Mouse (Mus musculus): Measurements from ENCODE around the gene Itpa.
"Not testable (repeated sequence)": the region's sequence is repeated elsewhere in the genome, so short reads cannot be mapped to it uniquely, and the experiment has no call there.

The Itpa gene

DNA sequence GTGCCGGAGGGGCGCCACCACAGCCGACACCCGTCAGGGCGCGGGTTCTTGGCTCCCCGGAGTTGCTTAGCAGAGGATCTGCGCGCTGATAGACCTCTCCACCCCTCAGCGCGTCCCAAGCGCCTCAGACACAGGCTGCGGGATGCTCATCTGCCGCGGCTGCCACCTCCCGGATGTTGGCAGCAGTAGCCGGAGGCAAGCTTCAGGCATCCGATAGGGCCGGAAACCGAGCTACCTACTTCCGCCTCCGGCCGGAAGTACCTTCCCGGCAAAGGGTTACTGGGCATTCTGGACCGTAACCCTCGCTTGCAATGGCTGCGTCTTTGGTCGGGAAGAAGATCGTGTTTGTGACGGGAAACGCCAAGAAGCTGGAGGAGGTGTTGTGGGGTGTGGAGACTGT, at the start of gene Itpa:
Gene Itpa, plus strand, starts transcription at position 52 of the 400 bp plus-strand sequence.
- DNase-seq (ENCODE audit: low read depth), result peak; percentile 92

- no peak for DNase-seq (ENCODE audit: low read depth)
Measured at GRCm38 (mm10) chr2:130618972-130619371, 48.4 kb upstream of the Itpa start.

- DNase-seq (ENCODE audit: low read depth), result peak; percentile 42
Measured at GRCm38 (mm10) chr2:130628424-130628823, 39.0 kb upstream of the Itpa start.

DNA sequence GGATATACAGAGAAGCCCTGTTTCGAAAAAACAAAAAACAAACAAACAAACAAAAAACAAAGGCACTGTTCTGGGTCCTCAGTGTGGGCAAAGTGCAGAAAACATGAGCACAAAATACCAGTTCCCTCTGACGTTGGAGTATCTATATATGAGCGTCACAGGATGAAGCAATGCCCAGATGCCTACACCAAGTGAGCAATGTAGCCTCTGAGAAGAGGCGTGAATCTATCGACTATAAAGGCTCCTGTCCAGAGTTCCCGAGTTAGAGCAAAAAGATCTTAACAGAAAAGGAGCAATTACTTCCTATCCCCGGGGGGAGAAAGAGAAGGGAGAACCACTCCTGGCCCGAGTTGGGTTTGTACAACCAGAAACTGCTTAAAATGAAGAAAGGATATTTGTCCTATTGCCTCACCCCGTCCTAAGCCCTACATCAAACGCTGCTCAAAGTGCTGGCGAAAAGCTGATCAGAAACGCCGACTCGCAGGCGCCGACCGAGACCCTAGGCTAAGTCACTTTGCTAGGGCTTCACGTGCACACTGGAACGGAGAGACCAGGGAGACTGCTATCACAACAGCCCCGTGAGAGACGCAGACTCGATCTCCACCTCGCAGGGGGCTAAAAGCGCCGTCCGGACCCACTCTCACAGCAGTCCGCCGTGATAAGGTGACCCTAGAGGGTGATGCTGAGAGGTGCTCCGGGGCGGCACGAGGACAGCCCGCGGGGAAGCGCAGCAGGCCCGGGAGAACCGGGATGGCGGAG, 38.2 kb upstream of the Itpa start:
- DNase-seq (ENCODE audit: low read depth), result peak; percentile 48

GRCm38 (mm10) chr2:130629839-130630203, 37.6 kb upstream of the Itpa start, which contains the start of the genes Fastkd5 and Ubox5:
TSS of gene Fastkd5 (minus strand) at chr2:130630027.
TSS of gene Ubox5 (minus strand) at chr2:130630038.
- peak; percentile 93 for DNase-seq (ENCODE audit: low read depth)

DNA sequence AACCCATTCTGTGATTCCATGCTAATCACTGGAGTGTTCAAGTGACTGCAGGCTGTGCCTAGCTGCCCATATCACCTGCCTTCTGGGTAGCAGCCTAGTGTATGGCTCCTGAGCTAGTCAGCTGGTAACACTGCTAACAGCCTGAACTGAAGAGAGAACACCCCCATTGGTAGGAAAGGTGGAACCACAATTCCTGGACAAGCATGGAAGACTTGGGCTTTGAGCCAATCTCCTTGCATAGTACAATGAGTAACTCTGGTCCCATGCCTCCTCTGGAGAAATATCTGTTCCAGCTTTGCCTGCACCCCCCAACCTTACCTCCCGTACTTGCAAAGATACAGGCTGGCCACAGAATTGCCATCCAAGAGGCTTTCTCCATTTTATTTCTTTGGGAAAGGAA, 35.0 kb upstream of the Itpa start:
- peak; percentile 69 for DNase-seq (ENCODE audit: low read depth)

GRCm38 (mm10) chr2:130632887-130633675, 34.3 kb upstream of the Itpa start:
- DNase-seq (ENCODE audit: low read depth), result no peak

DNA sequence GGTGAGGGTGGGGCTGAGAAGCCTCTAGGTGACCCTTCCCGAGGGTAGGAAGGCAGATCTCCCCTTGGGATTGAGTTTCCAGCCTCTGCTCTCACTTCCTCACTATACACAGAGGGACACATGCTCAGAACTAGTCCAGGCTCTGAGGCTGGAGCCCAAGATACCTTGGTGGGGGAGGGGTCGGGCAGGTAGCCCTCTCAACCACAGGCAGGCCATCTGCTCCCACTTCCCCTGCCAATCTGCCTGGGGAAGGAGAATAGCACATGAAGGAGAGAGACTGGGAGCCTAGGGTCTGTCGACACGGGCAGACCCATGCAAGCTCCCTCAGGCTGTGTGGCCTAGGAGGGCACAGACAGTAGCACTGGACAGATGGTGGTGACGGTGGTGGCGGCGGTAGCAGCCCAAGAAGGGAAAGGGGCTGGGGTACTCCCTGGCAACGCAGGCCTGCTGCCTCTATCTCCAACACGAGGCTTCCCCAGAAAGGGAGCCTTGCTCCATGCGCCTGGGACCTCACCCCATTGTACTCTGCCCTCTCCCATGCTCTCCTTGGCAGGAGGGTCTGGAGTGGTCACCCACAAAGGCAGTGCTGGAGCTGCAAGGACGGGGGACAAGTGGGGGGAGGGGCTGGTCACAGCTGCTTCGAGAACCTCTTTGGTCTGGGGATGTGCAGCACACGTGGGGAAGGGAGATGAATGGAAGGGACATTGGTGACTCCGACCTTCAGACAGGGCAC, 33.2 kb upstream of the Itpa start:
- DNase-seq (ENCODE audit: low read depth), result no peak

GRCm38 (mm10) chr2:130634739-130635411, 32.5 kb upstream of the Itpa start:
- DNase-seq (ENCODE audit: low read depth), result no peak

DNA sequence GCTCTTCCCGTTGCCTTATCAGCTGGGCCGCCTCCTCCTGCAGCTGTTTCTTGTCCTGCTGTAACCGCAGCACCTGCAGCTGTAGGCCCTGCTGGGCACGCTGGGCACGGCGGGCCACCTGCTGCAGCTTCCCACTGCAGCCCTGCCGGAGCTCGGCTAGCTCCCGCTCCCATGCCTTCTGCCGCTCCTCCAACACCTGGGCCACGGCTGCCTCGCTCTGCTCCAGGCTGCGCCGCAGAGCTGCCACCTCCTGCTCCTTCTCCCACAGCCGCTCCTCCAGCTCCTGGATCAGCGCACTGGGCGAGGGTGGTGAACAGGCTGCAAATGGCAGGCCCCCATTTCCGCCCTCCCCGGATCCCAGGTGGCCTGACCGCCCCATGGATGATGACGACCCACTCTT, 31.6 kb upstream of the Itpa start:
- DNase-seq (ENCODE audit: low read depth), result no peak

- no peak for DNase-seq (ENCODE audit: low read depth)
Measured at GRCm38 (mm10) chr2:130638101-130638611, 29.3 kb upstream of the Itpa start.

- DNase-seq (ENCODE audit: low read depth), result no peak
Measured at GRCm38 (mm10) chr2:130639276-130639675, 28.1 kb upstream of the Itpa start.

GRCm38 (mm10) chr2:130641351-130642025, 25.9 kb upstream of the Itpa start:
- DNase-seq (ENCODE audit: low read depth), result no peak

DNA sequence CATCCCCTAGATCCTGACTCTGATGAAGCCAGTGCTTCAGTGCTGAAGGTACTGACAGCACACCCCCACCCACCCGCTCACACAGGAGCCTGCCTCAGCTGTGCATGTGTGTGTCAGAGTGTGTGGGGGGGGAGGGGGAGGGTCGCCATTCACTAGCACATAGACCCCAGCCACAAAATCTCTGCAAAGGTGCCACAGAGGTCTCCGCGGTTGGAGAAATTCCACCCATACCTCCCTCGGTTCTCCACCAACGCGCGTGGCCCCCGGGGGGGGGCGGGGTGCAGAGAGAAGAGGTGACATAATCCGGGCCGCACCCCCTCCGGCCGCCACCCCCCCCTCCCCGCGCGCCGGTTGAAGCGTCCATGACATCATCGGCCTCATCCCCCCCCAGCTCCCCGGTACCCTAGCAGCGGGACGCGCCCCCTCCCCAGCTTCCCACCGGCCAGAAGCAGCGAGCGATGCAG, 25.2 kb upstream of the Itpa start:
- peak; percentile 47 for DNase-seq (ENCODE audit: low read depth)

DNA sequence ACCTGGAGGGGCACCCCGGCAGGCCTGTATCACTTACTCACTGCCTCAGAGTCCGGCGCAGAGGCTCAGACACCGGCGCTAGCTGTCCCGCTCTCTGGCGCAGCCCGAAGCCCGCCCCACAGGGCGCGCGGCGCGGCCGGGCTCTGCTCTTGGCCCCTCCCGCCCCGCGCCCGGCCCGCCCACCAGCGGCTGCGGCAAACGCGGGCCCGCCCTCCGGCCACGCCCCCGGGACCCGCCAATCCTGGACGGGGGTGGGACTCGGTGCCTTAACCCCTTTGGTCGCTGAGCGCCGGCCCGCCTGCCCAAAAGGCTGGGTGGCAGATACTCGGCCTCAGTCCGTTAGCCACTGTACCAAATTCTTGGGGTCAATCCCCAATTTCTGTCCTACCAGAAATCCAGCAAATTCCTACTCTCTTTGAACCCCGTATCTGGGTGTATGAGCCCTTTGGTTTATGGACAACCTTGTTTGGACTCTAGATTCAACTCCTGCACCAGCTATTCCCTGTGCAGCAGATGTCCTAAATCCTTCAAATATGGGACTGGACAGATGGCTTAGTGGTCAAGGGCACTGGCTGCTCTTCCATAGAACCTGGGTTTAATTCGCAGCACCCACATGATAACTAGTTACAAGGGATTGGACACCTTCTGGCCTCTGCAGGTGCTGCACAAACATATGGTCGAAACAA, 24.6 kb upstream of the Itpa start, which contains the start of gene Lzts3:
Gene Lzts3, minus strand, starts transcription at position 120 of the 686 bp plus-strand sequence.
- peak; percentile 95 for DNase-seq (ENCODE audit: low read depth)

DNA sequence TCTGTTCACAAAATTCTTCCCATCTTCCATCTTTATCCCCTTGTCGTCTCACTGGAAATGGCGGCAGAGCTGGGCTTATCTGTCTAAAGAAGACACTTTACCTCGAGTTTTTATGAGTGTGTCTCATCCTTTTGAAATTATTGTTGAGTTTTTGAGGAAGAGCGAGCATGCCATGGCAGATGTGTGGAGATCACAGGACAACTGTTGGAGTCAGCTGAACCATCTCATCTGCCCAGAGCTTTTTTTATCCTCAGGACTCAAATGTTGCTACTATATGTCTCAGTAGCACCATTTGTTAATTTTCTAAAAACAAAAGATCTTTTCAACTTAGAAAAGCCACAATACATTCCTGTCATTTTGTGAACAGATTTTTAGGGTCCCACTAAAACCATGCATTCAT, 22.2 kb upstream of the Itpa start:
- DNase-seq (ENCODE audit: low read depth), result no peak

- not testable (repeated sequence) for DNase-seq (ENCODE audit: low read depth)
Measured at GRCm38 (mm10) chr2:130649028-130649427, 18.4 kb upstream of the Itpa start.

GRCm38 (mm10) chr2:130653303-130653702, 14.1 kb upstream of the Itpa start:
- no peak for DNase-seq (ENCODE audit: low read depth)

DNA sequence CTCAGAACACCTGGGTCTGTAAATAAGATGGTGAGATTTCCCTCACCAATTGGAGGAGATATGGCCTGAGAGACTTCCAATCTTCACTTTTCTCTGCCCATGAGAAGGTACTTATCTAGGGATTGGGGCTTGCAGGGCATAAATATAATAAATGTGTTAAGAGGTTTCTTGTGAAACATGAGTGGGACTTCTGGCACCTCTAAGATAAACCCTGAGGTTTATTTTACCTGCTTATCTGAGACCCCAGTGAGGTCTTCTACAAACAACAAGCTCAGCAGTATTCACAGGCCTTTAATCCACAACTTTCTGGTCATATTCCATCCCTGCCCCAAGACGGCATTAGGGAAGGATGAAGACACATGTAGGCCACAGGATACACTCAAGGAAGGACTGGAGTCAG, 13.7 kb upstream of the Itpa start:
- no peak for DNase-seq (ENCODE audit: low read depth)

DNA sequence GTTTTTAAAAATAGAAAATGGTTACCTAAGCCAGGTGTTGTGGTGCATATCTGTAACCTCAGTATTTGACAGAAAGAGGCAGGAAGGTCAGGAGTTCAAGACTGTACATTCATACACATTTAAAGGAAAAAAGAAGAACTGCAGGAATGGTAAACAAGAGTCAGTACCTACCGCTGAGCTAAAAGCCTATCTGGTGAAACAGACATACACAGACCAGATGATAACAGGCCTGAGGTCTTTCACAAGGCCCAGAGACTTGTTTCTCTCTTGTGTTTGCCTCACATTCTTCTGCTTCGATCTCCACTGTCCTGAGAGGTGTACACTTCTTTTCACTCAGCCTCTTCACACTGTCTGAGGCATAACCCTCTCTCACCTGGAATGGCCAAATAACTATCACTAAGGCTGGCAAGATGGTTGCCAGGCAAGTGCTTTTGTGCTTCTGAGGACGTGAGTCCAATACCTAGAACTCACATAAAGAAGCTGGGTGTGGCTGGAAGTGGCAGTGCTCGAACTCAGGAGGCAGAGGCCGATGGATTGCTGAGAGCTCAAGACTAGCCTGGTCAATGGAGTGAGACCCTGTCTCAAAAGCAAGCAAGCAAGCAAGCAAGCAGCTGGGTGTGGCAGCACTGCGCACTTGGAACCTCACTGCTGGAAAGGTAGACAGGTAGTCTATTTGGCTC, 11.6 kb upstream of the Itpa start:
- DNase-seq (ENCODE audit: low read depth), result no peak

Measured in NIH3T3 (cell line).